Mouse (Mus musculus) CD4-positive, CD25-positive, alpha-beta regulatory T cell, adult 9 weeks (primary cell): Measurements from ENCODE around the gene Mrfap1. TPM values are rescaled to one million over a fixed set of nuclear protein-coding genes. Genes with fewer than 3 reads are reported as not detected.

ENCODE experiments used
- polyA plus RNA-seq: library from polyadenylated mRNA; unstranded; fragments of 100-300 nt; shearing (Covaris generic); gene quantifications from one replicate; pipeline ENCODE4 v1.2.1, GENCODE M21; 2017

Mrfap1 gene
- 89.1 TPM for polyA plus RNA-seq

DNA sequence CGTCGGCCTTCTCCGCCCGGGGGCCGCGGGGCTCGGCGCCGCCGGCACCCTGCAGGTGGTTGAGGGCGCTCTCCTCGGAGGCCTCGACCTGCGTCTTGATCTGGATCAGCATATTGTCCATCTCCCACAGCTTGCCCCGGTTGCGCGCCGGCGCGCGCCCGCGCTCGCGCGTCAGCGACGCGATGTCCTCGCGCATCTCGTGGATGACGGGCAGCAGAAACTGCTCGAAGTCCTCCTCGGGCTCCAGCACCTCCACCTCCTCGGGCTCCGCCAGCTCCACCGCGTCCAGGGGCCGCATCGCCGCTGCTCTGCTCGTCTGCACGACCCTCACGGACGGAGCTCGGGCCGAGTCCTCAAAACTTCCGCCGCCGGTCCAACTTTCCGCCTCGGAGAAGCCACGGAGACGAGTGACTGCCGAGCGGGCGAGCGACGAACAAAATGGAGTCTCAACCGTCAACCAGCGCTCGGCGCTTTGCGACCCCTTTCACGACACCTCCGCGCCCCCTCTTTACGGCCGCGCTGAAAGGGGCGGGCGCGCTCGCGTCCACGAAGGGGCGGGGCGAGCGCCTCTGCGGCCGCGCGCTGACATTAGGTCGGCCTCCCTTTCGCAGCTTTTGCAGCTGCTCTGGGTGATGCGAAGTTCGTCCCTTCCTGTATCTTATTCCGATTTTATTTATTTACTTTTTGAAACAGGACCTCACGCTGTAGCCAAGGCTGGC, at the start of gene Mrfap1:
Gene Mrfap1 (minus strand): TSS at position 477 of the 719 bp plus-strand sequence.

GRCm38 (mm10) chr5:36829913-36830879, 33.6 kb upstream of the Mrfap1 start, which contains the start of gene Man2b2:
TSS of gene Man2b2 (minus strand) at chr5:36830653.

DNA sequence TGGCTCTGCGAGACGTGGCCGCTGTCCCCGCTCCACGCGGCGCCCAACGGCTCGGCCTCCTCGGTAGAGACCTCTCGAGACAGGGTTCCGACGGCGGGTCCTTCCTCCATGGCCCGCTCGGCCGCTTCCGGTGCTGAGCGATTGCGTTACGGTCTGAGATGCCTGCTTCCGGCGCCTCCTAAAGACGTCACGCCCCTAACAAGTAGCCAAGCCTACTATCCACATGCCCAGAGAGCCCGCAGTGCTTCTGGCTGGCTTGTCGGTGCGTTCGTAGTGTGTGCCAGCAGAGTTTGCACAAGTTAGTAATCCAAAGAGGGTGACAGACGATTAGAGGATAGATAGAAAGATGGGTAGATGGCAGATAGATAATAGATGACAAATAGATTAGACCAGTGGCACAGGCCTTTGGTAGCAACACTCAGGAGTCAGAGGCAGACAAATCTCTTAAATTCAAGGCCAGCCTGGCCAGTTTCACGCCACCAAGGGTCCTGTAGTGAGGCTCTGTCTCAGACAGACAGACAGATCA, 48.0 kb downstream of the Mrfap1 start, which contains the start of gene Bloc1s4:
Gene Bloc1s4 (minus strand): TSS at position 115 of the 526 bp plus-strand sequence.

Other genes with a start within 250 kb of the Mrfap1 start
- 110 TPM for gene Tbc1d14, start 203.5 kb downstream of the Mrfap1 start, polyA plus RNA-seq
- gene D5Ertd579e, start 100.7 kb downstream of the Mrfap1 start, polyA plus RNA-seq: 36.7 TPM
- gene Bloc1s4, start 48.1 kb downstream of the Mrfap1 start, polyA plus RNA-seq: 1.9 TPM
- gene Man2b2, start 33.9 kb upstream of the Mrfap1 start, polyA plus RNA-seq: 16.1 TPM
- not detected for gene Ppp2r2c, start 71.7 kb upstream of the Mrfap1 start, polyA plus RNA-seq
- gene Wfs1, start 192.4 kb upstream of the Mrfap1 start, polyA plus RNA-seq: 2.2 TPM